Mouse (Mus musculus): ENCODE measurements around the gene Daxx.
A peak's percentile ranks its signal among the peaks of the same experiment; 100 is the strongest.

Gene Daxx

GRCm38 (mm10) chr17:33919351-33920281, 10.4 kb downstream of the Daxx start:
- no peak for DNase-seq (ENCODE audit: extremely low read depth, low read depth, low spot score)

- DNase-seq (ENCODE audit: extremely low read depth, low read depth, low spot score), result no peak
Observed at GRCm38 (mm10) chr17:33920282-33921097, 11.3 kb downstream of the Daxx start.

- no peak for DNase-seq (ENCODE audit: extremely low read depth, low read depth, low spot score)
Observed at GRCm38 (mm10) chr17:33921361-33921760, 12.1 kb downstream of the Daxx start.

GRCm38 (mm10) chr17:33924577-33925283, 15.5 kb downstream of the Daxx start:
- no peak for DNase-seq (ENCODE audit: extremely low read depth, low read depth, low spot score)

- no peak for DNase-seq (ENCODE audit: extremely low read depth, low read depth, low spot score)
Observed at GRCm38 (mm10) chr17:33925406-33926116, 16.3 kb downstream of the Daxx start.

GRCm38 (mm10) chr17:33926207-33926932, 17.2 kb downstream of the Daxx start:
- DNase-seq (ENCODE audit: extremely low read depth, low read depth, low spot score), result no peak

GRCm38 (mm10) chr17:33928251-33928947, 19.2 kb downstream of the Daxx start:
- no peak for DNase-seq (ENCODE audit: extremely low read depth, low read depth, low spot score)

GRCm38 (mm10) chr17:33929371-33930279, 20.4 kb downstream of the Daxx start, which contains the start of gene Rgl2:
Gene Rgl2 (plus strand): TSS chr17:33929543.
- DNase-seq (ENCODE audit: extremely low read depth, low read depth, low spot score), result no peak

- DNase-seq (ENCODE audit: extremely low read depth, low read depth, low spot score), result peak; percentile 64
Observed at GRCm38 (mm10) chr17:33930280-33931158, 21.3 kb downstream of the Daxx start.

- DNase-seq (ENCODE audit: extremely low read depth, low read depth, low spot score), result no peak
Observed at GRCm38 (mm10) chr17:33931159-33931866, 22.1 kb downstream of the Daxx start.

GRCm38 (mm10) chr17:33931947-33932346, 22.7 kb downstream of the Daxx start:
- no peak for DNase-seq (ENCODE audit: extremely low read depth, low read depth, low spot score)

- DNase-seq (ENCODE audit: extremely low read depth, low read depth, low spot score), result no peak
Observed at GRCm38 (mm10) chr17:33932448-33932847, 23.2 kb downstream of the Daxx start.

- no peak for DNase-seq (ENCODE audit: extremely low read depth, low read depth, low spot score)
Observed at GRCm38 (mm10) chr17:33932970-33933369, 23.8 kb downstream of the Daxx start.

- no peak for DNase-seq (ENCODE audit: extremely low read depth, low read depth, low spot score)
Observed at GRCm38 (mm10) chr17:33935422-33936055, 26.3 kb downstream of the Daxx start.

GRCm38 (mm10) chr17:33936993-33937392, 27.8 kb downstream of the Daxx start:
- DNase-seq (ENCODE audit: extremely low read depth, low read depth, low spot score), result no peak

- no peak for DNase-seq (ENCODE audit: extremely low read depth, low read depth, low spot score)
Observed at GRCm38 (mm10) chr17:33938783-33939182, 29.6 kb downstream of the Daxx start.

Data from fat pad, adult 2 months (tissue).